Mouse (Mus musculus) left cerebral cortex, postnatal 14 days (tissue): Measurements from ENCODE around the gene Gm29289. TPM values are rescaled to one million over a fixed set of nuclear protein-coding genes. Genes with fewer than 3 reads are reported as not detected.
"Not testable (repeated sequence)": the region's sequence is repeated elsewhere in the genome, so short reads cannot be mapped to it uniquely, and the experiment has no call there.

Experiments used
- DNase-seq, 2 experiments: peaks; one replicate each; pipeline ENCODE4 v3.0.0; 2021 to 2022; ENCODE audit warnings: low spot score in 2 of 2, mixed read lengths in 1 of 2
- intact Hi-C: fragments of 180-260 bp; cut with DNase I; formaldehyde crosslinking; loops from one replicate; pipeline ENCODE4 v1.15.1; 2025
- long read RNA-seq, 2 experiments: library from polyadenylated mRNA; stranded (forward); transcript quantifications; one replicate each; pipeline ENCODE4 v2.0.0; 2021
- total RNA-seq, 2 experiments: library from RNA; stranded (reverse); gene quantifications; 2 replicates each; pipeline ENCODE4 v1.2.3; 2021

Gene Gm29289
- not detected for total RNA-seq
- long read RNA-seq, experiment 1: 0 reads
- long read RNA-seq, experiment 2: 0 reads

DNA sequence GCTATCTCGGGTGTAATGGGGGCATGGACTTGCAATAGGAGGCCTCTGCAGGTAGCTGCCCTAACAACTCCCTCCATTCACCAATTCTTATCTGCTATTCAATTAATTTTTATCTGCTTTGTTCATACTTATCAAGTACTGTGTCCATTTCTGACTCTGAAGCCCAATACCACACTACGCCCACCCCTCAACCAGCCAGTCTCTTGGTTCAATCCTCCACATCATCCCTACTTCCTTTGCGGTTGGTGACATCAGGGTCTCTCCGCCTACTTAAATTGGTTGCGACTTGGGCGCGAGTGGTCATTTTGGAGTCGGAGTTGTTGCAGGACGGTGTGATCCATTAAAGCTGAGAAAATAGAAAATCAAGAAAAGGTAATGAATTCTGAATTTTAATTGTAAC lies at the start of gene Gm29289:
Gene Gm29289 (plus strand): TSS at position 301 of the 400 bp plus-strand sequence.
- intact Hi-C loops, DNase-seq: not testable (repeated sequence)

- intact Hi-C loops, DNase-seq: not testable (repeated sequence)
Observed at GRCm38 (mm10) chrY:2900689-2901088, 31.7 kb upstream of the Gm29289 start, which contains the start of gene Gm10352. TSS of gene Gm10352 (plus strand) at chrY:2900989.

Other genes with a start within 250 kb of the Gm29289 start
- not detected for gene H2al2b, start 211.9 kb upstream of the Gm29289 start, total RNA-seq
- not detected for gene Gm4064, start 136.4 kb upstream of the Gm29289 start, total RNA-seq
- gene Rbmy, start 101.9 kb upstream of the Gm29289 start, total RNA-seq: not detected
- not detected for gene Gm10256, start 101.9 kb upstream of the Gm29289 start, total RNA-seq
- gene Gm10352, start 31.6 kb upstream of the Gm29289 start, total RNA-seq: not detected